Mouse (Mus musculus) 3T3-L1 (cell line): ENCODE measurements at regions not wholly inside any gene's neighbourhood (a gene's known extent, or its start where the extent isn't known, plus 50 kb on each side); places are given as distances from the start of the nearest gene placed in this dataset.

Source experiments
- DNase-seq: peaks from one replicate; pipeline ENCODE4 v3.0.0-alpha.2; 2015; ENCODE audit warnings: low read depth, low spot score

GRCm38 (mm10) chr19:54787171-54787570, 339.9 kb downstream of the Gpam start:
- no peak for DNase-seq

DNA sequence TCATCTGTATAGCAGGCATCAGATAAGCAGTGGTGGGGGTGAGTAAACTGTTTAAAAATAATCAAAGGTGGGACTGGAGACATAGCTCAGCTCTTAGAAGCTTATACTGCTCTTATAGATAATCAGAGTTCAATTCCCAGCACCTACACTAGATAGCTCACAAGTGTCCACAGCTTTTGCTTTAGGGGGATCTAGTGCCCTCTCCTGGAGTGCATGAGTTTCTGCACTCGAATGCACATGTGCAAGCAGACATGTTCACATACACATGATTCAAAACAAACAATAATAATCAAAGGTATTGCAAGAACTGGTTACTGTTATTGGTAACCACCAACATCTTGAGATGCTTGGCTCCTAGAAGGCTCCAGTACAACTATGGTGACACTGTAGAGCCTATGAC, 343.3 kb downstream of the Gpam start:
- no peak for DNase-seq

DNA sequence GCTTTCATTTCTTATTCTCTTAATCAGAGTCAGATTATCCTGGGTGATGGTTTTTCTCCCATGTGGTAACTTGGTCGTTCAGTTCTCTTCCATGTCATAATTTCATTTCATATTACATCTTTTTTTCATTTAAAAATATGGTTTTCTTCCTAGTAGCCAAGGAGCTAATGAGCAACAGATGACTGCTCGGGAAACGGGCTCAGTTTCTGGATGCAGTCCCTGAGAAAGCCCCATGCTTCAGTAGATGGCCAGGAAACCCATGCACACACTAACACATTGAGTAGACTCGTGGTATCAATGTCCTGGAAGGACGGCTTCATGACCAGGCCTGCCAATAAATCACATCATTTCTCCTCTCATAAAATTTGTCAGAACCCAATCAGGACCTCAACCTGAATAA, 369.3 kb downstream of the Gpam start:
- peak; percentile 71 for DNase-seq

GRCm38 (mm10) chr19:54756681-54757257, 370.3 kb downstream of the Gpam start:
- DNase-seq: peak; percentile 75

GRCm38 (mm10) chr19:54755451-54755850, 371.6 kb downstream of the Gpam start:
- DNase-seq: no peak

DNA sequence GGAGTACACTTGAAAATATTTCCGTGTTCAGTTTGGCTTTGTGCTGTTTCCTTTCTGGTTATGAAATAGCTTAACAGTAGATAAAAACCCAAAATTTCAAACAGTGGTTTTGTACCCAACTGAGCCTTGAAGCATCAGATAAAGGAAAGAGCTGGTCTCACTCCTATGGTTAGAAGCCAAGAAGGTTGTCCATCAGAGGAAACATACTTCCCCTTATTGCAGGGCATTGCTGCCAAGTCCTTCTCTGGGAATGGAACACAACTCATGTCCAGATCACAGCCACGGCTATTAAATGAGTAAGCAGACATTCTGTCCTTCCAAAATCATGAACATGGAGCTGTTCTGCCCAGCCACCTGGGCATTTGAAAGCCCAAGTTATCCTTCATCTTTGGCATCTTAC, 393.1 kb downstream of the Gpam start:
- DNase-seq: no peak

- no peak for DNase-seq
Measured at GRCm38 (mm10) chr19:54731749-54732148, 395.3 kb downstream of the Gpam start.

GRCm38 (mm10) chr19:54731315-54731714, 395.7 kb downstream of the Gpam start:
- no peak for DNase-seq

DNA sequence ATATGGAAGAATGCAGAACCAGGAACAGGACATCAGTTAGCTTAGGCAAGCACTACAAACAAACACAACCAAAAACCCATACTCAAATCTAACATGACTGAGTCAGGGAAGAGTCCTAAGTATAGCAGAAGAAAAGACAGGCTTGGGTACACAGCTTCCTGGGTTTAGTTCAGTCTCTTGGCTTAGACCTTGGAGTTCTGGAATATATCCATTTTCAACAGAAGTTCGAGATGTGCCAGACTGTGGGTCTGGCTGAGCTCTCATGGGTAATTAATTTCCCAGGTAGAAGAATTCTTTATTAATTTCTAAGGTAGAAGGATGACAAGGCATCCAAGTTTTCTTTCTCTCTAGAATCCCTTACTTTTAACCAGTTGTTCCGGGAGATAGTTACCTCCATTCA, 396.2 kb downstream of the Gpam start:
- DNase-seq: no peak

DNA sequence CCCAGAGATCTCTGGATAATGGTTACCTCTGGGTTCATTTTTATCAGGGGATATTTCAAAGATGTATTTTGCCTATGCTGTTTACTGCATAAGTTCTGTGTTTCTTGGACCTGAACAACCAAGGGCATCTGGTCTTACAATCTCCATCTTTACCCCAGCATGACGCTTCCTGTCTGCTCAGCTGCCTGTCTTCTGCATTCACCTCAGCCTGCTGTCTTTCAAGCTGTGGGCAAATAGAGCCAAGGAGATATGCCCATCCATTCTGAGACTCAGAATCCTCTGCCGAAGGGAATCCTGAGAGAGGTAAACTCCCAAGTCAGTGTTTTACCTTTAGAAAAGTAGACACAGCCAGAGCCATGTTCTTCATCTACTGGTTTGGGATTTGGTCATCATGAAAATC, 396.7 kb downstream of the Gpam start:
- no peak for DNase-seq

GRCm38 (mm10) chr19:54722091-54722490, 404.9 kb downstream of the Gpam start:
- no peak for DNase-seq

- no peak for DNase-seq
Measured at GRCm38 (mm10) chr19:54697411-54697810, 429.6 kb downstream of the Gpam start.

DNA sequence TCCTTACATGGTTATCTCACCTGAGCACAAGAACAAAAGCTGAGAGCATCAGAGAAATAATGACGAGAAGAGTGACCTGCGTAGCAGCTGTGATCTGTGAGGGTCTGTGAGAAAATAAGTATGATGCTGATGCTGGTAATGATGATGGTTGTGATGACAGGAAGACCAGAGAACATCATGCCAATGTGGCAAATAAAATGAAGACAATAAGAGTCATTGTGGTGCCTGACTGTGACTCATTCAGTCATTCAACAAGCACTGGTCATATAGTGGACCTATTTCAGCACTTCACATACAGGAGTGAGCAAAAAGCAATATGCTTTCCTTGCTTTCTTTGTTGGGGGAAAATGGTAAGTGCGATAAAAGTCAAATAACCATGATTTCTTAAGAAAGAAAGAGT, 433.3 kb downstream of the Gpam start:
- DNase-seq: peak; percentile 70

DNA sequence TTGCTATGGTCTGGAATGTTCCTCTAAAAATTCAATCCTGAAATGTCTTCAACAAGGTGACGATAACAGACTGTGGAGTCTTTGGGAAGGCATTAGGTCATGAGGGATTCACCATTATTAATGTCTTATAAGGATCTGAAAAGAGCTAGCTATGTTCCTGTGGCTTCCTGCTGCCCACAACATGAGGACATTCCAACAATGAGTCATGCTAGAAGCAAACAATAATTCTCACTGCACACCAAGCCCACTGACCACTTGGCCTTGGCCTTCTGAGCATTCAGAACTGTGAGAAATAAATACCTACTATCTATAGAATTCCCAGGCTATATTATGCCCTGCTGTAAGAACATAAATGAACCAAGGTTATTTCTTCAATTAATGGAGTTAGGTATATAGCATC, 433.9 kb downstream of the Gpam start:
- peak; percentile 80 for DNase-seq

DNA sequence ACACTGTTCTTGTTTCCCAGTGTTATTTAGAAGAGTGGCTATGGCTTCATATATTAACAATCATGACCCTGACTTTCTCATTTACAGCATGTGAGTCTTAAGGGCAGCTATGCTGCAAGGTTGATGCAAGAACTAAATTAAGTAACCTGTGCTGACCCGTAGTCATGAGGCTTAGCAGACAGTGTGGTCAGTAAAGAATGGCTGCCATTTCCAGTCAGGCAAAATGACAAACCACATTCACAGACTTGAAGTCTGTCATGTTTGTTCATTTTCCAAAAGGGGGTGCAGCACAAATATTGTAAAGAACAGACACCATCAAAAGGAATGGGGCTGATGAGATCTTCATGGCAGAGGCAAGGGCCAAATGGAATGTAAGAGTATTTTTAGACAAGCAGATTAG, 435.2 kb downstream of the Gpam start:
- peak; percentile 63 for DNase-seq

GRCm38 (mm10) chr19:54688630-54689029, 438.4 kb downstream of the Gpam start:
- DNase-seq: no peak

- DNase-seq: no peak
Measured at GRCm38 (mm10) chr19:54685147-54685546, 441.9 kb downstream of the Gpam start.
